Mouse (Mus musculus): Measurements from ENCODE around the gene Rarres2. TPM values are rescaled to one million over a fixed set of nuclear protein-coding genes. Genes with fewer than 3 reads are reported as not detected.

Rarres2 gene
- polyA plus RNA-seq, 1 experiment = 10.5 TPM

DNA sequence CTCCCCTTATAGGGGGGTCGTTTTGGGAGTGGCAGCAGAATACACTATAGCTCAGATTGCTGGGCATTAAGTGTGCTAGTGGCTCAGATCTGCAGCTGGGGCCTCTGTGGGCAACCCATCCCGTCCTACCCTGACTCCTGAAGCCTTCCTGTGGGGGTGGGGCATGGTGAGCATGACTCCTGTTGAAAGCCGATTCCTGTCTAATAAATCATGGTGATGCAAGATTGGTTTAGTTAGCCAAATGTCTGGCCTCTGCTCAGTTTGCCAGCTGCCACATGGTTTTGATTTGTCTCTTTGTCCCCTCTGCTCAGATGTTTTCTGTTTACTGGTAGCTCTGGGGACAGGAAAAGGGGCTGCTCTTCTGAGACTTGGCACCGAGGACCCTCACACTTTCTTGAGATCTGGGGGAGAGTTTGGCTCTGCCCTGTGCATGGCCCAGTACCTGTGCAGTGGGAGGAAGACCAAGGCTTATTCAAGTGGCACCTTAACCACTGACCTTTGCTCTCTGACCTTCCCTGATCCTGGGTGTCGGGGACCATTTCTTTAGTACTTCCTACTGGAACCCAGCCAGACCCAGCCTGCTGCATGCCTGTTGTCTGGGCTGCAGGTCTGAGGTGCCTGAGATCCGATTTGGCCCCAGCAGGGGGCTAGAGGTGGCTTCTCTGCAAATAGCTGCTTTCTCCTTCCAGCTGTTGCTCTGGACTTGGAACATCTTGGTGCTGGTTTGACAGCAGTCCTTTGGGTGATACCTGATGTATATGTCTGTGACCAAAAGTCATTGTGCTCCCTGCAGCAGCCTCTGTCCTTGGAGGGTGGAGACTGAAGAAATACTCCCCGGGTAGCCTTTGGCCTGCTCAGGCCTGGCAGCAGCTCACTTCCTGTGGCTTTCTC lies 30.8 kb downstream of the Rarres2 start:
- Histone ChIP-seq H3K4me1 (ENCODE audit: control insufficient read depth, insufficient read depth, low read length) (peaks cover 14% of the 10 kb centered on the region), H3K36me3 (ENCODE audit: control insufficient read depth, insufficient read depth, low read length) (no peaks in the 10 kb centered on the region), H3K27me3 (ENCODE audit: control insufficient read depth, insufficient read depth, low read length) (no peaks in the 10 kb centered on the region), H3K27ac (ENCODE audit: control insufficient read depth, insufficient read depth, low read depth, low read length) (no peak overlapping the region), H3K4me3 (ENCODE audit: control insufficient read depth, low read depth, low read length) (no peak overlapping the region)
- no peak for TF ChIP-seq POLR2A (IDR thresholded peaks at IDR 0.05; ENCODE audit: control insufficient read depth, low read depth, low read length)
- no peak for TF ChIP-seq CTCF (IDR thresholded peaks at IDR 0.05; ENCODE audit: control insufficient read depth, insufficient read depth, insufficient replicate concordance, low read depth, low read length)

DNA sequence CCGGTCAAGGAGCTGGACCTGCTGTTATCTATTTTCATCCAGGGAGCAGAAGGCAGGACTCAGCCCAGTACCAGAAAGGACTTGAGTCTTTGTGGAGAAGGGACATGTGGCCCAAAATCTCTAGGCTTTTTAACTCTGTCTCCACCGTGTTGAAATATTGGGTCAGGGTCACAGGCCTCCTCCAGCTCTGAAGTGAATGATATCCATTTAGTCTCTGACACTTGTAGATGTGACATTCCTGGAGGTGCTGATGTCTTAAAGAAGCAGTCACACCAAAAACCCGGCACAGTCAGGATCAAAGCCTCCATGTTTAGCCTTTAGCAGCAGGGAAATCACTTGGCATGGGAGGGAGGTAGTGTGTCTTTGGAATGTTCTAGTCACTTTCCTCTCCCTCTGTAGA lies 31.9 kb downstream of the Rarres2 start:
- no peak overlapping the region for H3K4me3 ChIP-seq (ENCODE audit: control insufficient read depth, low read depth, low read length)
- H3K4me1 ChIP-seq (ENCODE audit: control insufficient read depth, insufficient read depth, low read length) = peaks cover 17% of the 10 kb centered on the region
- no peak overlapping the region for H3K27ac ChIP-seq (ENCODE audit: control insufficient read depth, insufficient read depth, low read depth, low read length)
- TF ChIP-seq CTCF (IDR thresholded peaks at IDR 0.05; ENCODE audit: control insufficient read depth, insufficient read depth, insufficient replicate concordance, low read depth, low read length) (no peak), POLR2A (IDR thresholded peaks at IDR 0.05; ENCODE audit: control insufficient read depth, low read depth, low read length) (no peak)
- no peaks in the 10 kb centered on the region for H3K36me3 ChIP-seq (ENCODE audit: control insufficient read depth, insufficient read depth, low read length)
- no peaks in the 10 kb centered on the region for H3K27me3 ChIP-seq (ENCODE audit: control insufficient read depth, insufficient read depth, low read length)

DNA sequence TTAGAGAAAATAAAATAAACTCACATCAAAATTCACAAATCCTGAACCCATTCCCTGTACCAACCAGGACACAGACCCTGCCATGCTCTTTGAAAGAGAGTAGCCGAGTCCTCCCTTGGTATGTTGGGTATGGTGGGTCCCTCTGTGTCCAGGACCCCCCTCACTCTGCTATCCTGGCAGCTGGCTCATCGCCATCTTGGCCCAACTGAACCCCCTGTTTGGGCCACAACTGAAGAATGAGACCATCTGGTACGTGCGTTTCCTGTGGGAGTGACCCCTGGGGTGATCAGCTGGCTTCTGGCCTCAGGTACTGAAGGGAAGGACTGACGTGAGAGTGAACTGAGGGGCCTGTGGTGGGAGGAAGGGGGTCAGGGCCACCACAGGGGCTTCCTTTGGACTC lies 32.7 kb downstream of the Rarres2 start:
- Histone ChIP-seq H3K4me3 (ENCODE audit: control insufficient read depth, low read depth, low read length) (no peak overlapping the region), H3K27me3 (ENCODE audit: control insufficient read depth, insufficient read depth, low read length) (no peaks in the 10 kb centered on the region), H3K4me1 (ENCODE audit: control insufficient read depth, insufficient read depth, low read length) (peaks cover 17% of the 10 kb centered on the region), H3K36me3 (ENCODE audit: control insufficient read depth, insufficient read depth, low read length) (no peaks in the 10 kb centered on the region), H3K27ac (ENCODE audit: control insufficient read depth, insufficient read depth, low read depth, low read length) (no peak overlapping the region)
- TF ChIP-seq CTCF (IDR thresholded peaks at IDR 0.05; ENCODE audit: control insufficient read depth, insufficient read depth, insufficient replicate concordance, low read depth, low read length) (no peak), POLR2A (IDR thresholded peaks at IDR 0.05; ENCODE audit: control insufficient read depth, low read depth, low read length) (no peak)

DNA sequence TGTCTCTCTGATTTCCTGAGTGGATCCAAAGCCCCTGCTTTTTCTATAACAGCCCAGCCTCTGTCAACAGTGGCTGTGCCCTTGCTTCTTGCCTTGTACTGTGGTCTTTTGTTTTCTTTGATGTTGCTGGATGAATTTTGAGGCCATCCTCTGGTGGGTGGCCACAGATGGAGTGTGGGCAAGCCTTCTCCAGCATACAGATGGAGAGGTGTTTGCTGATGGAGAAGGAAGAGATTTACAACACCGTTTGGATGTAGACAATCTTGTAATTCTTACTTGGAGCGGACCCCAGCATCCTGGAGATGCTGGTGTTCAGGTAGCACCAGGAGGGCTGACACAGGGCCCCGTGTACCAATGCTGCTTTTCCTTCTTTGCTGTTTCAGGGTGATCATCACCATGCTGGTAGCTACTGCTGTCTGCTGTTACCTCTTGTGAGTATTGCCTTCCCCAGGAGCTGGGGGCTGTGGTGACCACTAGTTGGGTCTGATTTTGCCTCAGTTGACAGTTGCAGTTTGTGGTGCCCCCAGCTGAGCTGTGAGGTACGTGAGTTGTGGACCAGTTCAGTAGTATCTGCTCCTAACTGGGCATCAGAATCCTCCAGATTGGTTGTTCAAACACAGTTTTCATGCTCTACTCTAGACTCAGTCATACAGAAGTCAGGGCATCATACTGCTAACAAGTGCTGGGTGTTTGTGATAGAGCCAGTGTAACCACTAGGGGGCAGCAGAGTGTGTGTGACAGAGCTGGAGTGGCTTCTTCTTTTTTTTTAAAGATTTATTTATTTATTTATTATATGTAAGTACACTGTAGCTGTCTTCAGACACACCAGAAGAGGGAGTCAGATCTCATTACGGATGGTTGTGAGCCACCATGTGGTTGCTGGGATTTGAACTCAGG lies 33.5 kb downstream of the Rarres2 start:
- peaks cover 17% of the 10 kb centered on the region for H3K4me1 ChIP-seq (ENCODE audit: control insufficient read depth, insufficient read depth, low read length)
- no peaks in the 10 kb centered on the region for H3K36me3 ChIP-seq (ENCODE audit: control insufficient read depth, insufficient read depth, low read length)
- H3K27ac ChIP-seq (ENCODE audit: control insufficient read depth, insufficient read depth, low read depth, low read length) = no peak overlapping the region
- H3K27me3 ChIP-seq (ENCODE audit: control insufficient read depth, insufficient read depth, low read length) = no peaks in the 10 kb centered on the region
- TF ChIP-seq CTCF (IDR thresholded peaks at IDR 0.05; ENCODE audit: control insufficient read depth, insufficient read depth, insufficient replicate concordance, low read depth, low read length) = peak; percentile 13; the same call in 1 of the 2 replicates
- no peak for TF ChIP-seq POLR2A (IDR thresholded peaks at IDR 0.05; ENCODE audit: control insufficient read depth, low read depth, low read length)
- H3K4me3 ChIP-seq (ENCODE audit: control insufficient read depth, low read depth, low read length) = no peak overlapping the region

DNA sequence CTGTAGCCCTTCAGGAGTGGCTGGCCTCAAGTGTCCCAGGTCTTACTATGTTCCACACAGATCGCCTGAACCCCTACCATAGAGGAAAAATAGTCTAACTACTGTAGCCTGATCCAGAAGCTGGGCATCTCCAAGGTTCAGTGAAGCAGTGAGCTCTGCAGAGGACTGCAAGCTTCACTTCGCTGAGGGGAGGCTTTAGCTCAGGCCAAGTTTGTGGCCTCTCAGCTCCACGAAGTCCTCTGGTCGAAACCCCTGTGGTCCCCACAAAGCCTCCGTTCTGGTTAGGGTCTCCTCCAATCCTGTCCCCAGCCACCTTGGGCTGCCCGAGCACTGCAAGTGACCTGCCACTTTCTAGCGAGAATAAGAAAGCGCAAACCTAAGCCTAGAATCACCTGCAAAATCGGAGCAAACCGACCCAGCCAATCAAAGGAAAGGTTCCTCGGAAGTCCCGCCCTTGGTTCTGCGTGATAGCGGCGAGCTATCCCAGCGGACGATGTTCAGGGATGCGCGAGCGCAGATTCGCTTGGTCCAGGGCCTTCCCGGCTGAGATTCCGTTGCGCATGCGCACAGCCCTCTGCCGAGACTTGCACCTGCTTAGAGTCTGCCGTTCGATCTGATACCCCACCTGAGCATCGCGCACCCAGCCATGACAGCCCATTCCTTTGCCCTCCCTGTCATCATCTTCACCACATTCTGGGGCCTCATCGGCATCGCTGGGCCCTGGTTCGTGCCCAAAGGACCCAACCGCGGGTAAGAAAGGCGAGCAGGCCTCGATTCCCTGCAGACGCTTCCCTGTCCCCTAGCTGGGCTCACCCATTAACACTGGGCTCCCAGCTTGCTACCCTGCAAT lies 35.3 kb downstream of the Rarres2 start, which contains the start of gene Atp6v0e2:
Gene Atp6v0e2, plus strand, starts transcription at position 511 of the 850 bp plus-strand sequence.
- peak; percentile 74 for TF ChIP-seq POLR2A (IDR thresholded peaks at IDR 0.05; ENCODE audit: control insufficient read depth, low read depth, low read length)
- no peak for TF ChIP-seq CTCF (IDR thresholded peaks at IDR 0.05; ENCODE audit: control insufficient read depth, insufficient read depth, insufficient replicate concordance, low read depth, low read length)
- Histone ChIP-seq H3K27ac (ENCODE audit: control insufficient read depth, insufficient read depth, low read depth, low read length) (peak within 1 kb of the TSS; percentile 90), H3K36me3 (ENCODE audit: control insufficient read depth, insufficient read depth, low read length) (no peaks in the 10 kb centered on the region), H3K4me1 (ENCODE audit: control insufficient read depth, insufficient read depth, low read length) (peaks cover 17% of the 10 kb centered on the region), H3K4me3 (ENCODE audit: control insufficient read depth, low read depth, low read length) (peak within 1 kb of the TSS; percentile 97), H3K27me3 (ENCODE audit: control insufficient read depth, insufficient read depth, low read length) (no peaks in the 10 kb centered on the region)

DNA sequence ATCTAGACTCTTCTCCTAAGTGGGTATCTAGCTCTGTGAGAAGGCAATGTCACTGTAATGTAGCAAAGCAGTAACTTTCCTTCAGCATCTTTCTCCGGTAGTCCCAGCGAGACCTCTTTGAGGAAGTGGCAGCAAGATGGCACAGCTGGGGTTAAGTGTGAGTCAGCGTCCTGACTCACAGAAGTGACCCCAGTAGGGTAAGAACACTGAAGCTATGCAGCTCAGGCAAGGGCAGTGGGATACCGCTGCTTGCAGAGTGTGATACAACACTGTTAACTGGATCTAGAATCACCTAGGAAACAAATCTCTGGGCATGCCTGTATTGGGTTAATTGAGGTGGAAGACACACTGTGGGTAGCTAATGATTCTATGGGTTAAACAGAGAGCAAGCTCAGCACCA lies 36.5 kb downstream of the Rarres2 start:
- H3K27me3 ChIP-seq (ENCODE audit: control insufficient read depth, insufficient read depth, low read length) = no peaks in the 10 kb centered on the region
- no peak overlapping the region for H3K27ac ChIP-seq (ENCODE audit: control insufficient read depth, insufficient read depth, low read depth, low read length)
- no peak overlapping the region for H3K4me3 ChIP-seq (ENCODE audit: control insufficient read depth, low read depth, low read length)
- TF ChIP-seq POLR2A (IDR thresholded peaks at IDR 0.05; ENCODE audit: control insufficient read depth, low read depth, low read length) = no peak
- no peak for TF ChIP-seq CTCF (IDR thresholded peaks at IDR 0.05; ENCODE audit: control insufficient read depth, insufficient read depth, insufficient replicate concordance, low read depth, low read length)
- no peaks in the 10 kb centered on the region for H3K36me3 ChIP-seq (ENCODE audit: control insufficient read depth, insufficient read depth, low read length)
- peaks cover 17% of the 10 kb centered on the region for H3K4me1 ChIP-seq (ENCODE audit: control insufficient read depth, insufficient read depth, low read length)
